Mouse (Mus musculus): ENCODE data around the gene Syngr3.

DNA sequence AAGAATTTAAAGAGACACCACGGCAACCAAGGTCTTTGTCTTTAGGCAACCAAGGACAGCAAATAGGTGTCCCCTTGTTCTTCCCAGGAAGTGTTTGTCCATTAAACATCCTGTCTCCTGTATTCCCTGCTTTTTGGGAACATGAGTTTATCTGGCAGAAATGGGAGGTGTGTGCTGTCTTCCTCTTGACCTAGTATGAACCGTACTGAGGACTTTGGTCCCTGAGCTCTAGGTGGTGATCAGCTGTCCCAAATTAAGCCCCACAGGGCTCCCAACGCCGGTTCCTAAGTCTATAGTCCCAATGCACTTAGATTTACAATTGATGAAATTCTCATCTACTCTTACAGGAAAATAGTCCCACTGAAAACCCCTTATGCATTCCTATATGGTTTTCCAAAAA lies 39.0 kb downstream of the Syngr3 start:
- no peak for TF ChIP-seq POLR2A (IDR thresholded peaks at IDR 0.05; ENCODE audit: control insufficient read depth, low read depth, low read length)
- TF ChIP-seq CTCF (IDR thresholded peaks at IDR 0.05; ENCODE audit: control insufficient read depth, insufficient read depth, insufficient replicate concordance, low read depth, low read length) = no peak

Measured in testis, adult 2 months (tissue).